Comparison of ENCODE assay signal across 23 mouse cellular contexts in genomic region chr5:58893493-58893892, GRCm38 (mm10).
DNase-seq lines count a peak whose midpoint lies in the region; ATAC-seq and TF ChIP-seq lines count a peak whose summit lies in the region.
"Had no signal": no experiment of that assay in that cellular context is flagged by ENCODE, and none has a peak within 500 bp of the region (broad histone marks: within the 10 kb centered on the region; RNA-seq: fewer than 3 reads in every experiment).

No protein-coding gene starts in this region.

- no peak overlapping the region for H3K4me3 ChIP-seq in hindbrain, embryonic 12.5 days
- H3K4me3 ChIP-seq in hindbrain, embryonic 10.5 days = no peak overlapping the region
- H3K4me3 ChIP-seq in midbrain, embryonic 12.5 days = no peak overlapping the region
- no peak overlapping the region for H3K4me3 ChIP-seq in midbrain, embryonic 13.5 days (replicated peaks)
- H3K4me3 ChIP-seq in hindbrain, embryonic 14.5 days (replicated peaks; ENCODE audit: low read length) = no peak overlapping the region
- no peak overlapping the region for H3K4me3 ChIP-seq in gastrocnemius, adult 2 months
- H3K4me3 ChIP-seq: embryonic facial prominence, embryonic 12.5 days; embryonic facial prominence, embryonic 15.5 days; intestine, embryonic 15.5 days had no signal

- H3K4me2 ChIP-seq in hindbrain, embryonic 12.5 days (replicated peaks) = no peak overlapping the region
- H3K4me2 ChIP-seq in midbrain, embryonic 12.5 days (replicated peaks) = no peak overlapping the region
- no peak overlapping the region for H3K4me2 ChIP-seq in midbrain, embryonic 13.5 days (replicated peaks)
- no peak overlapping the region for H3K4me2 ChIP-seq in hindbrain, embryonic 14.5 days (replicated peaks)
- H3K4me2 ChIP-seq: embryonic facial prominence, embryonic 12.5 days; embryonic facial prominence, embryonic 15.5 days; heart, embryonic 11.5 days; intestine, embryonic 15.5 days had no signal

- H3K27me3 ChIP-seq in hindbrain, embryonic 12.5 days = no peaks in the 10 kb centered on the region
- no peaks in the 10 kb centered on the region for H3K27me3 ChIP-seq in hindbrain, embryonic 10.5 days (ENCODE audit: insufficient read depth, poor library complexity, severe bottlenecking)
- no peaks in the 10 kb centered on the region for H3K27me3 ChIP-seq in midbrain, embryonic 12.5 days
- no peaks in the 10 kb centered on the region for H3K27me3 ChIP-seq in midbrain, embryonic 13.5 days
- no peaks in the 10 kb centered on the region for H3K27me3 ChIP-seq in hindbrain, embryonic 14.5 days (ENCODE audit: control insufficient read depth, insufficient read depth, low read length)
- H3K27me3 ChIP-seq: embryonic facial prominence, embryonic 12.5 days; embryonic facial prominence, embryonic 15.5 days; intestine, embryonic 15.5 days had no signal

- no peak overlapping the region for H3K9ac ChIP-seq in hindbrain, embryonic 12.5 days
- no peak overlapping the region for H3K9ac ChIP-seq in midbrain, embryonic 12.5 days (replicated peaks)
- no peak overlapping the region for H3K9ac ChIP-seq in midbrain, embryonic 13.5 days (replicated peaks)
- no peak overlapping the region for H3K9ac ChIP-seq in hindbrain, embryonic 14.5 days
- H3K9ac ChIP-seq: embryonic facial prominence, embryonic 12.5 days; embryonic facial prominence, embryonic 15.5 days; intestine, embryonic 15.5 days had no signal

- no peak for DNase-seq in hindbrain, embryonic 10.5 days (ENCODE audit: low spot score)
- peak; percentile 27 for DNase-seq in brain, embryonic 14.5 days (ENCODE audit: low read depth)
- DNase-seq in hindbrain, embryonic 14.5 days (ENCODE audit: low spot score) = no peak
- DNase-seq in gastrocnemius, adult 2 months = no peak
- DNase-seq in testis, postnatal 14 days (ENCODE audit: low spot score) = no peak
- DNase-seq: adrenal gland, adult 8-10 months; adrenal gland, postnatal 25 days; cerebellum, adult 11 months; cerebellum, adult 2 months; cerebellum, adult 9-11 months; cerebellum, postnatal 25 days; gastrocnemius, postnatal 14 days; heart, adult 11 months had no signal

- no peaks in the 10 kb centered on the region for H3K9me3 ChIP-seq in hindbrain, embryonic 12.5 days (replicated peaks)
- no peaks in the 10 kb centered on the region for H3K9me3 ChIP-seq in hindbrain, embryonic 10.5 days
- no peaks in the 10 kb centered on the region for H3K9me3 ChIP-seq in midbrain, embryonic 12.5 days
- H3K9me3 ChIP-seq in midbrain, embryonic 13.5 days = no peaks in the 10 kb centered on the region
- no peaks in the 10 kb centered on the region for H3K9me3 ChIP-seq in hindbrain, embryonic 14.5 days (ENCODE audit: control insufficient read depth, low read length)
- H3K9me3 ChIP-seq: embryonic facial prominence, embryonic 12.5 days; embryonic facial prominence, embryonic 15.5 days; intestine, embryonic 15.5 days had no signal

- H3K27ac ChIP-seq in hindbrain, embryonic 12.5 days = no peak overlapping the region
- H3K27ac ChIP-seq in hindbrain, embryonic 10.5 days = no peak overlapping the region
- no peak overlapping the region for H3K27ac ChIP-seq in midbrain, embryonic 12.5 days (replicated peaks)
- H3K27ac ChIP-seq in midbrain, embryonic 13.5 days = no peak overlapping the region
- H3K27ac ChIP-seq in hindbrain, embryonic 14.5 days = no peak overlapping the region
- H3K27ac ChIP-seq in gastrocnemius, adult 2 months = no peak overlapping the region
- H3K27ac ChIP-seq: embryonic facial prominence, embryonic 12.5 days; embryonic facial prominence, embryonic 15.5 days; intestine, embryonic 15.5 days had no signal

- no peak for TF ChIP-seq POLR2A in brain, embryonic 14.5 days (IDR thresholded peaks at IDR 0.05; ENCODE audit: borderline replicate concordance, extremely low read depth, insufficient read depth, insufficient read length, poor library complexity, severe bottlenecking)

- peak; percentile 78; the same call in 1 of the 2 replicates for ATAC-seq in hindbrain, embryonic 12.5 days (ENCODE audit: low FRiP score)
- 0 out of 2 replicates have a peak, but pooled peaks have one; percentile 47 for ATAC-seq in midbrain, embryonic 12.5 days (ENCODE audit: low FRiP score, low read depth)
- no peak for ATAC-seq in midbrain, embryonic 13.5 days
- peak; percentile 24; the same call in 1 of the 2 replicates for ATAC-seq in hindbrain, embryonic 14.5 days (ENCODE audit: low FRiP score)
- ATAC-seq: activated CD4-positive, CD25-positive, alpha-beta regulatory T cell, adult 4 months; CD4-positive, CD25-positive, alpha-beta regulatory T cell, adult 4 months; forebrain, embryonic 16.5 days; intestine, embryonic 15.5 days had no signal

- intact Hi-C loops in gastrocnemius, adult 2 months (cut with DNase I) = no loop called here

- WGBS in hindbrain, embryonic 12.5 days = 70% methylated on average over 3 of the region's 3 CpGs
- 87% methylated on average over 3 of the region's 3 CpGs for WGBS in hindbrain, embryonic 10.5 days
- 69% methylated on average over 3 of the region's 3 CpGs for WGBS in midbrain, embryonic 12.5 days
- WGBS in midbrain, embryonic 13.5 days = 65% methylated on average over 3 of the region's 3 CpGs
- WGBS in hindbrain, embryonic 14.5 days = 51% methylated on average over 3 of the region's 3 CpGs

- no peak for TF ChIP-seq CTCF in brain, embryonic 14.5 days (IDR thresholded peaks at IDR 0.05; ENCODE audit: borderline replicate concordance, extremely low read depth, insufficient read depth, insufficient read length)
- TF ChIP-seq CTCF in gastrocnemius, adult 2 months (IDR thresholded peaks at IDR 0.05) = no peak

- no peaks in the 10 kb centered on the region for H3K36me3 ChIP-seq in hindbrain, embryonic 12.5 days
- H3K36me3 ChIP-seq in hindbrain, embryonic 10.5 days = no peaks in the 10 kb centered on the region
- no peaks in the 10 kb centered on the region for H3K36me3 ChIP-seq in midbrain, embryonic 12.5 days
- no peaks in the 10 kb centered on the region for H3K36me3 ChIP-seq in midbrain, embryonic 13.5 days
- no peaks in the 10 kb centered on the region for H3K36me3 ChIP-seq in hindbrain, embryonic 14.5 days (replicated peaks; ENCODE audit: control insufficient read depth, insufficient read depth)
- H3K36me3 ChIP-seq: embryonic facial prominence, embryonic 12.5 days; embryonic facial prominence, embryonic 15.5 days; intestine, embryonic 15.5 days had no signal

- H3K4me1 ChIP-seq in hindbrain, embryonic 12.5 days = no peaks in the 10 kb centered on the region
- no peaks in the 10 kb centered on the region for H3K4me1 ChIP-seq in hindbrain, embryonic 10.5 days (replicated peaks)
- no peaks in the 10 kb centered on the region for H3K4me1 ChIP-seq in midbrain, embryonic 12.5 days
- no peaks in the 10 kb centered on the region for H3K4me1 ChIP-seq in midbrain, embryonic 13.5 days (replicated peaks)
- H3K4me1 ChIP-seq in hindbrain, embryonic 14.5 days (replicated peaks; ENCODE audit: control insufficient read depth, insufficient read depth, low read length) = no peaks in the 10 kb centered on the region
- H3K4me1 ChIP-seq: embryonic facial prominence, embryonic 12.5 days; embryonic facial prominence, embryonic 15.5 days; intestine, embryonic 15.5 days had no signal
